Mouse (Mus musculus) right cerebral cortex, adult 2 months (tissue): ENCODE data around the gene Dtymk.
"Not testable (repeated sequence)": the region's sequence is repeated elsewhere in the genome, so short reads cannot be mapped to it uniquely, and the experiment has no call there.

ENCODE experiments used
- DNase-seq, 2 experiments: peaks; one replicate each; pipeline ENCODE4 v3.0.0; 2021 to 2022; ENCODE audit warnings: low spot score in 2 of 2

Gene Dtymk

DNA sequence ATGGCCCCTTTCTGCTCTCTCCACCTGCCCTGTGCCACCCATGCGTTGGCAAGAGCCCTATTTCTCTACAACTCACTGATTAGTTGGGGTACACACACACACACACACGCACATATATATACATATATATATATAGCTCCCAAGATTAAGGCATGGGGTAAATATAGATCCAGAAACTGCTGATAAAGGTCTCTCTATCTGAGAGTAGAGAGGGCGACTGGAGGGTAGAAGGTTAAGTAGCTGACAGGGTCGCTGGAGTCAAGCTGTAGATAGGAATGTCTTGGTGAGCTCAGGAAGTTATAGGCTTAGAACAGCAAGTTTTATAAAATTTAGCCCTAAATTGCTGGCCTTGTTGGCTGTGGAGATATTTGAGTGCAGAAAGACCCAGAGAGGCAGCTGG, 3.1 kb upstream of the Dtymk start:
- no peak for DNase-seq

DNA sequence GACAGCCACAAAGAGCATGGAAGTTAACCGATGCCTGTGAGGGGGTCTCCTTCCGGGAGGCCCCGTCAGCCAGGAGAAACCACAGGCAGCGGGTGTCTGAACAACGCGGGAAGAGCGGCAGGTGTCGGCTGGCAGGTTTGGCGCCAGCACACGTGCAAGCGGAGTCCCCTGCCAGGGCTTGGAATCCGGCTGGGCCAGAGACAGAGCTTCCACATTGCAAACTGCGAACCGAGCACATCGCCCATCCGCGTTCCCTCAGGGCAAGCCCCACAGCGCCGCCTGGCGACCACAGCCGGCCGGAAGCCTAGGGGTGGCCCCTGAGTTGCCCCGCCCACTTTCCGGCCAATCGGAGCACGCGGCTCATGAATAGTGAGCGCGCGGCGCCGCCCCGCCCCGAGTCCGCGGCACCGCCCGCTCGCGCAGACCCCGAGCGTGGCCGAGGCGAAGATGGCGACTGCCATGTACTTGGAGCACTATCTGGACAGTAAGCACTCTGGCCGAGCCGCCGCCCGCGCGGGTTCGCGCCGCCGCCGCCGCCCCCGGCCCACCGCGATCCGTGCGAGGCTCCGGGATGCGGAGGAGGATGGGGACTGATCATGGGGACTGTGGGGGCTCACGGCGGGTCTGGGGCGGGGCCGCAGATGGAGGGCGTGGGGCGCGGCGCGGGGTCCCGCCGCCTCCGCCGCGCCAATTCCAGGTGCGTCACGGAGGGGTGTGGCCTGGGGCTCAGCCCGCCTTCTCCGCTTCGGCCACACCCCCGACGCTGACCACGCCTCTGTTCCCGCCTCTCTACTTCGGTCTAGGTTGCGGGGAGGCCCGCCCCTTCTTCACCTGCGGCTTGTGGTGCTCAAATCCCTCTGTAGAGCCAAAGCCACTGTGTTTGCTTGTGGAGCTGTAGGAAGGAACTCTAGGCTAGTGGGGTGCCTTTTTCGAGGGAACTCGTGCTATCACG, 2.1 kb upstream of the Dtymk start, which contains the start of gene Ing5:
Gene Ing5, plus strand, starts transcription at position 410 of the 952 bp plus-strand sequence.
- peak; percentile 100 for DNase-seq

GRCm38 (mm10) chr1:93802771-93803170, 1.0 kb upstream of the Dtymk start:
- DNase-seq = no peak

GRCm38 (mm10) chr1:93800670-93801503, 847 bp downstream of the Dtymk start:
- DNase-seq = no peak

GRCm38 (mm10) chr1:93795886-93796285, 5.8 kb downstream of the Dtymk start:
- no peak for DNase-seq

DNA sequence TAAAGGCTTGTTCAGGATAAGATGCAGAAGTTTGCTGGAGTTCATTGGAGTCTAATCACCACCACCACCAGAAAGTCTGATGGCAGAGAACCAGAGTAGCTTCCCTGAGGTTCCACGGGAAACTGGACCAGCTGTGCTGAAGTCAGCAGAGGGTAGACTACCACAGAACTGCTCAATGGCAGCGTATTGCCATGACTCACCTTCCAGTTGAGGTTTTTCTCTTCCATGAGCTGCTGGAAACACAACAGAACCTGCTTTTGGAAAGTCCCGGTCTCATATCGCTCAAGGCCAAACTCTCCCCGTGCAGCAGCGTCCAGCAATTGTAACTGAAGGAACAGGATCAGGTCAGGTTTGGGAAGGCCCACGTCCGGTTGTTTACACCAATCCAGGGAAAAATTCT, 7.2 kb downstream of the Dtymk start:
- no peak for DNase-seq

- DNase-seq = no peak
Observed at GRCm38 (mm10) chr1:93786912-93787311, 14.8 kb downstream of the Dtymk start.

DNA sequence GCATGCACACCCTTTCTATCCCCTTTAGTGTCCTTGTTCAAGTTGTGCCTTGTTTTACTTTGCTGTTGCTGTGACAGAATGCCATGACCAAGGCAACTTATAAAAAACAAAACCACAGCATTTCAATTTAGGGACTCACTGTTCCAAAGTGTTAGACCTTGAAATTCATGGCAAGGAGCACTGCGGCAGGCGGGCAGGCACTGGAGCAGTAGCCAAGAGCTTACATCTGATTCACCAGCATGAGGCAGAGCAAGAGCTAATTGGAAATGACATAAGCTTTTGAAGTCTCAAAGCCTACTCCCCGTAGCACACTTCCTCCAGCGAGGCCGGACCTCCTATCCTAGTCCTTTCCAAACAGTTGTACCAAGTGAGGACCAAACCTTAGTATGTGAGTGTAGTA, 25.0 kb downstream of the Dtymk start:
- DNase-seq = no peak

DNA sequence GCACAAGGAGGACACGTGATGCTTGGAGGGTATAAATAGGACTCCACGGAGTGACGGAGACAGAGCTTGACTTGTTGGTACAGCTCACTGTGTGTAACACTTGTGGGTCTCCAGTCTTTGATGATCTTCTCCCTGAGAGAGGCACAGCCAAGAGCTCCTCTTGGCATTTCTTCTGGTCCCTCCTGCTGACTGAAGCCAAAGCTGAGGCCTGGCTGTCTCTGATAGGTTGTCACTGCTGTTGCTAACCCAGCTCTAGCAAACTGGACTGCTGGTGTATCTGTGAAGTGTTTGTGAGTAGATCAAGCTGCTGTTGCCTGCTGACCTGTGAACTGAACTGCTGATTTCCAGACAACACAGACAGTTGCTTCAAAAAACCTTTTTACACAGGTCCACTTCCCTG, 31.8 kb downstream of the Dtymk start:
- DNase-seq = no peak

DNA sequence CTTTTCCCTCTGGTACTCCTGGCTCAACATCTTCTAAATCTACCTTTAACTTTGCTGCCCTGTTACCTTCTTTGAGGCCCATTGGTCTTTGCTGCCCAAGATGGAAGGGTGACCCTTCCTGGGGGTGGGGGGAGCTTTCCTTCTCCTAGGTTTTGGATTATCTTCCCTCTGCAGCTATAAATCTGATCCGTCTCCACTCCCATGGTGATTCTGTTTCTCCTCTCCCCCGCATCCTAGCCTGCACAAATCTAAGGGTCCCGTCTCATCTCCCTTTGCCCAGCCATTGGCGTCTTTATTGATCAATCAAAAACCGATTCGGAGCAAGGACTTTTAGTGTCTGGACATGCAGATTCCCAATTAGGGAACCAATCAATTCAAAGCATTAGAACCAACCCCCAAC, 34.1 kb downstream of the Dtymk start:
- DNase-seq = no peak

DNA sequence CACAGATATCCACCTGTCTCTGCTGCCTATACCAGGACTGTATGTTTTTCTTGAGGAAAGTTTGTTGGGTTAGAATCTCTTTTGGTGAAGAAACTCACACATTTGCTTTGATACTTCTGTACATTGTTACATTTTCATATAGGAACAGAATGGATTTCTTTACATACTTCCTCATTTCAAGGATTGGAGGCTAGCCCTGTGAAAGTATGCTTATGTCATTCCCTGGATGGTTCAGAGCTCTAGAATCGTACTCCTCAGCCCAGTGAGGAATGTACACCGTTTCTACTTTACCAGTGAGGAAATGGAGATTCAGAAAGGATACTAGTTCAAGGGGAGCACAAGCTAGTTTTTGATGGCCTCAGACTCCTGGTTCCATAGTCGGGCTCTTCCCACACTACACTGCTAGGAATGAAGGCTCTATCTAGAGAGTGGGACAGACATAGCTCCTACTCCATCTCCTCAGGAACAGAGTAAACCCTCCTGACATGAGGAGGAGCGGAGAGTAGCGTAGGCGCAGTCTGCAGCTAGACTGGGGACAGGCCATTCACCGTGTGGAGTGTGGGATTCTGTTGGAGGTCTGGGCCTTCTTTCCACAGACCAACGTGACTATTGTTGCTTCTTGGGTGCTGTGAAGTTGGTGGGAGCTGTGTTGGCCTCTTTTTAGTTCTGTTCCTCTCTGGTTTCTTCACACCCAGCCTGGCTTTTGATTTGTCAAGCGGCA, 36.7 kb downstream of the Dtymk start:
- no peak for DNase-seq

DNA sequence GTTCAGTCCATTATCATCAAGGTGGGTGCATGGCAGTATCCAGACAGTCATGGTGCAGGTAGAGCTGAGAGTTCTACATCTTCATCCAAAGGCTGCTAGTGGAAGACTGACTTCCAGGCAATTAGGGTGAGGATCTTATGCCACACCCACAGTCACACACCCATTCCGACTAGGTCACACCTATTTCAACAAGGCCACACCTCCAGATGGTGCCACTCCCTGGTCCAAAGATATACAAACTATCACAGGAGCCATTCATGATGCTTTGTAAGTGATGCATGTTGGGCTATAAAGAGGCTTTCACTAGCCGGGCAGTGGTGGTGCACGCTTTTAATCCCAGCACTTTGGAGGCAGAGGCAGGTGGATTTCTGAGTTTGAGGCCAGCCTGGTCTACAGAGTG, 38.2 kb downstream of the Dtymk start:
- not testable (repeated sequence) for DNase-seq

- DNase-seq = no peak
Observed at GRCm38 (mm10) chr1:93760076-93760475, 41.7 kb downstream of the Dtymk start.

GRCm38 (mm10) chr1:93756154-93756553, 45.6 kb downstream of the Dtymk start:
- DNase-seq = no peak

- no peak for DNase-seq
Observed at GRCm38 (mm10) chr1:93755618-93756017, 46.1 kb downstream of the Dtymk start.

- no peak for DNase-seq
Observed at GRCm38 (mm10) chr1:93755291-93755610, 46.5 kb downstream of the Dtymk start.

GRCm38 (mm10) chr1:93754573-93755290, 47.0 kb downstream of the Dtymk start, which contains the start of gene Thap4:
TSS of gene Thap4 (minus strand) at chr1:93754864.
- DNase-seq = peak; percentile 90 to 93

DNA sequence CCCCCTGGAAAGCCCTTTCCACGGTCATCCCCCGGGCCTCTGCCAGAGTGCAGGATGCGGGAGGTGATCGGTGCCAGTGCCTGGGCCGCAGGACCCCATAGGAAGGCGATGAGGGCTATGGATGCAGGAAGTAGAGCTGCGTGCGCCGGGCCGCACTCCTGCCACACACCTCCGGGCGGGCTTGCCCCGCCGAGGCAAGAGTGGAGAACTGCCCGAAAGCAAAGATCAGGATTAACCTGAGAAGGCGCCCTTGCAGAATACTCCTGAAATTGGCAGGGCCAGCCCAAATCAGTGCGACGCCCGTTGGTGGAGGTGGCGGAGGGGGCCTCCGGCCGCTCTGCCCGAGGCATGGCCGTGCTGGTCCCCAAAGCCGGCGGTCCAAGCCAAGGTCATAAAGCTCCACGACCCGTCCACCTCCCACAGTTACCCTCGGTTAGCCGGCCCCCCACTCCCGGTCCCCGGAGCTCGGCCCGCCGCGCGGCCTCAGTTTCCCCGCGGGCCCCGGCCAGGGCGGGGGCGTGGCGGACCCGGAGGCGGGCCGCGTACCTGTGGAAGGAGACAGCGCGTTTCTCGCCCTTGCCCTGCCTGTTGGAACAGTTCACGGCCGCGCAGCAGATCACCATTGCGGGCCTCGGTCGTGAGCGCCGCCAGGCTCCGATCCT, 47.7 kb downstream of the Dtymk start:
- peak in 1 of 2 experiments; percentile 52 for DNase-seq

GRCm38 (mm10) chr1:93751290-93751689, 50.4 kb downstream of the Dtymk start, which contains the start of gene Atg4b:
TSS of gene Atg4b (plus strand) at chr1:93751500.
- DNase-seq = no peak

DNA sequence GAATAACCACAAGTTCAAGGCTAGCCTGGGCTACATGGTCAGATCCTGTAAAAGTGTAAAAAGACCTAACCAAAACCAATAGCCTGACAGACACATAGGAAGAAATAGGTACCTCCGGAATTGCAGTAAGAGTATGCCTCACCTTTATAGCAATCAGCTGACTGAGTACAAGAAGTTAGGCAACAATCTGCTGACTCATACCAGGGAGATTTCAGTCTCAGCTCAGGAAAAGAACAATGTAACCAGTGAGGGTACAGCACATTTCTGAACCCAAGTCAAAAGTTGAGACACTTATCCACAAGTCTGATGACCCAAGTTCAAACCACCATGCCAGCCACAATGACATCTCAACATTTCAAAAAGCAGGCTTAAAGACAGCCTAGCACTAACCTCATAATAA, 53.2 kb downstream of the Dtymk start:
- no peak for DNase-seq

DNA sequence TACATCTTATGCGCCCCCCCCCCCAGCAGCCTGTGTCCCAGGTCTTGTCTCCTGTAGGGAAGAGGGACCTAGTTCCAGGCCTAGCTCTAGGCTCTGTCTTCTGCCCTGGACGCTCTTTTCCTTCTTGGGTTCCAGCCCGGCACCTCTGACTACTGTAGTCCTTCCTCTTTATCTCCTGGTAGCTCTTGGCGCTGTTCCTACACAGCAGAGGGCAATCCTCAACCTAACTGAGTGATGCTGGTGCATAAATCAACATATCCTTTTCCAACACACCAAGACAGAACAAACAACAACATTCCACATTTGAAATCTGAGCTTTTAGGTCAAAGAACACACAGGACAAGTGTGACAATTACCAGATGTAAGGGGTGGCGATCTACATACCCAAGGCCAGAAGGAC, 55.6 kb downstream of the Dtymk start:
- no peak for DNase-seq
